Mouse (Mus musculus) myocyte (in vitro differentiated cells): ENCODE measurements around the gene Tsen2. TPM values are rescaled to one million over a fixed set of nuclear protein-coding genes. Genes with fewer than 3 reads are reported as not detected.

Source experiments
- H3K27me3 ChIP-seq: one replicate; pipeline ENCODE4 v1.6.1; 2011; ENCODE audit not compliant: control insufficient read depth, insufficient read depth, insufficient read length
- H3K36me3 ChIP-seq: one replicate; pipeline ENCODE4 v1.6.1; 2011; ENCODE audit not compliant: control insufficient read depth, insufficient read depth
- H3K4me2 ChIP-seq: one replicate; pipeline ENCODE4 v1.6.1; 2011; ENCODE audit warnings: low read depth, control low read depth
- H3K4me3 ChIP-seq: one replicate; pipeline ENCODE4 v1.5.1; 2011; ENCODE audit warnings: mild to moderate bottlenecking, control low read depth, moderate library complexity
- H3K79me2 ChIP-seq: one replicate; pipeline ENCODE4 v1.6.1; 2011; ENCODE audit not compliant: control insufficient read depth, insufficient read depth
- H3ac ChIP-seq: one replicate; pipeline ENCODE4 v1.6.1; 2011; ENCODE audit not compliant: control insufficient read depth, insufficient read length
- CEBPB ChIP-seq: IDR thresholded peaks from 2 replicates; pipeline ENCODE4 v1.6.1; 2011; ENCODE audit warnings: mild to moderate bottlenecking, moderate library complexity; ENCODE audit not compliant: poor library complexity, insufficient read depth, severe bottlenecking
- E2F4 ChIP-seq: IDR thresholded peaks from one replicate; pipeline ENCODE4 v1.6.1; 2011; ENCODE audit warnings: mild to moderate bottlenecking, control low read depth, moderate library complexity; ENCODE audit not compliant: insufficient read depth
- MAX ChIP-seq: IDR thresholded peaks from one replicate; pipeline ENCODE4 v1.6.1; 2011; ENCODE audit warnings: low read depth, mild to moderate bottlenecking, control low read depth
- MYOD1 ChIP-seq, 3 experiments: IDR thresholded peaks; one replicate each; pipeline ENCODE4 v1.6.1; 2011; ENCODE audit warnings: control low read depth in 2 of 3, low read depth in 2 of 3, mild to moderate bottlenecking in 2 of 3, moderate library complexity in 1 of 3; ENCODE audit not compliant: insufficient read length in 2 of 3, control insufficient read depth in 1 of 3
- MYOG ChIP-seq, 3 experiments: IDR thresholded peaks; one replicate each; pipeline ENCODE4 v1.6.1; 2011; ENCODE audit warnings: control low read depth in 2 of 3, low read depth in 2 of 3, mild to moderate bottlenecking in 2 of 3; ENCODE audit not compliant: insufficient read length in 2 of 3, control insufficient read depth in 1 of 3, insufficient read depth in 1 of 3
- POLR2A ChIP-seq: IDR thresholded peaks from one replicate; pipeline ENCODE4 v1.6.1; 2011; ENCODE audit warnings: low read depth, mild to moderate bottlenecking, control low read depth, moderate library complexity; ENCODE audit not compliant: insufficient read length
- POLR2AphosphoS2 ChIP-seq: IDR thresholded peaks from one replicate; pipeline ENCODE4 v1.6.1; 2011; ENCODE audit warnings: low read depth, control low read depth; ENCODE audit not compliant: insufficient read length
- REST ChIP-seq: IDR thresholded peaks from one replicate; pipeline ENCODE4 v1.6.1; 2011; ENCODE audit warnings: mild to moderate bottlenecking, control low read depth, moderate library complexity; ENCODE audit not compliant: insufficient read depth, insufficient read length
- SRF ChIP-seq: IDR thresholded peaks from one replicate; pipeline ENCODE4 v1.6.1; 2011; ENCODE audit warnings: low read depth; ENCODE audit not compliant: control insufficient read depth, insufficient read length
- TCF12 ChIP-seq: IDR thresholded peaks from one replicate; pipeline ENCODE4 v1.6.1; 2011; ENCODE audit warnings: mild to moderate bottlenecking, control low read depth; ENCODE audit not compliant: poor library complexity, insufficient read depth, severe bottlenecking
- TCF3 ChIP-seq: IDR thresholded peaks from one replicate; pipeline ENCODE4 v1.6.1; 2011; ENCODE audit warnings: low read depth, control low read depth; ENCODE audit not compliant: insufficient read length
- USF1 ChIP-seq: IDR thresholded peaks from one replicate; pipeline ENCODE4 v1.6.1; 2011; ENCODE audit warnings: low read depth, mild to moderate bottlenecking, control low read depth, moderate library complexity
- polyA plus RNA-seq: library from polyadenylated mRNA; unstranded; fragments of >200 nt; fragmentation: generic; extraction: Trizol; gene quantifications from one replicate; pipeline ENCODE4 v1.2.1, GENCODE M21; 2012; ENCODE audit warnings: missing spikeins

Gene Tsen2
- polyA plus RNA-seq, 1 experiment = 13.4 TPM

DNA sequence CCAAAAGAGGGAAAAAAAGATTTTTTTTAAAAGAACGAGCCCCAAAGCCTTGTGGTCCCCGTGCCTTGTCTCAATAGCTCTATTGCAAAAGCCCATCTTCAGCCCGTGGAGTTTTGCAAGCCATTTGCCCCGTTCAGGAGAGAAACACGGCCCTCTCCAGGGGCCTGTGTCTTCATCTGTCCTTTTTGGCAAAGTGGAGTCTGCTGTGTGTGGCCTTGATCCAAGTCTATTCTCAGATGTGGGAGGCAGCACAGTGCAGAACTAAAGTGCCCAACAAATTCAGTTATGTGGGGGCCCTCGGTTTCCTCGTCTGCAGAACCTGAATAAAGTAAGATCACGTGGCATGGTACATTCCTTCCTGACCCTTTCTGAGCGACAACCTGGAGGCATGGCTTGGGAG is 21.3 kb upstream of the Tsen2 start:
- TF ChIP-seq CEBPB (no peak), USF1 (no peak), MYOG (IDR thresholded peaks at IDR 0.05; ENCODE audit: control insufficient read depth in 1 of 3, insufficient read depth in 1 of 3, insufficient read length in 2 of 3, low read depth in 2 of 3) (no peak), MAX (no peak), POLR2A (no peak), REST (no peak), E2F4 (no peak), MYOD1 (IDR thresholded peaks at IDR 0.05; ENCODE audit: control insufficient read depth in 1 of 3, insufficient read length in 2 of 3, low read depth in 2 of 3) (no peak), POLR2AphosphoS2 (no peak), TCF12 (no peak), SRF (no peak), TCF3 (no peak)
- H3K27me3 ChIP-seq = no peaks in the 10 kb centered on the region
- H3K4me3 ChIP-seq = no peak overlapping the region
- no peaks in the 10 kb centered on the region for H3K79me2 ChIP-seq
- H3ac ChIP-seq = no peak overlapping the region
- no peaks in the 10 kb centered on the region for H3K36me3 ChIP-seq
- peak overlapping the region; percentile 2 for H3K4me2 ChIP-seq

DNA sequence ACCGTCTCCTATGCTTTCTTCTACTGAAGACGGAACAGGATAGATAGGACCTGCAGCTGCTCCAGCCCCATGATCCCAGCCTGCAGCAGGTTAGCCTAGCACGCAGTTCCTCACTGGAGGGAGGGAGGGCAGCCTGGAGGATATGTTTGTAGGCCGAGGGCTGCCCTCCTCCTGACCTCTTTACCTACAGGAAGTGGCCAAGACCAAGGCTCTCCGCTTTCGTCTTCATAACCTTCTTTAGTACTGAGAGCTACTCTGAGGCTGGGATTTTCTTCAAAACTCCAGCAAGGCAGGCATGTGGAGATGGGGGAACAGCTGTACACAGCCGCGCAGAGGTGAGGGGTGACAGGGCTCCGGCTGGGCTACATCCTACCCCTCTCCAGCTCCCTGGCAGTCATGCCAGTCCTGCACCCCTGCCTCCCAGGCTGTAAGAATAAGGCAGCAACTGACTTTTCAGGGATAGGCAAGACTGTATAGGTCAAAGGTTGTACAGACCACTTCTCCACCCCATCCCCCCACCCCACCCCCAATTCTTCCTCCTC is 19.9 kb upstream of the Tsen2 start:
- no peak for TF ChIP-seq E2F4
- no peak for TF ChIP-seq REST
- no peak for TF ChIP-seq USF1
- TF ChIP-seq TCF3 = no peak
- TF ChIP-seq SRF = no peak
- no peak for TF ChIP-seq POLR2A
- TF ChIP-seq MYOG (IDR thresholded peaks at IDR 0.05; ENCODE audit: control insufficient read depth in 1 of 3, insufficient read depth in 1 of 3, insufficient read length in 2 of 3, low read depth in 2 of 3) = no peak
- TF ChIP-seq CEBPB = no peak
- no peak for TF ChIP-seq TCF12
- no peak for TF ChIP-seq POLR2AphosphoS2
- no peak for TF ChIP-seq MYOD1 (IDR thresholded peaks at IDR 0.05; ENCODE audit: control insufficient read depth in 1 of 3, insufficient read length in 2 of 3, low read depth in 2 of 3)
- TF ChIP-seq MAX = no peak

DNA sequence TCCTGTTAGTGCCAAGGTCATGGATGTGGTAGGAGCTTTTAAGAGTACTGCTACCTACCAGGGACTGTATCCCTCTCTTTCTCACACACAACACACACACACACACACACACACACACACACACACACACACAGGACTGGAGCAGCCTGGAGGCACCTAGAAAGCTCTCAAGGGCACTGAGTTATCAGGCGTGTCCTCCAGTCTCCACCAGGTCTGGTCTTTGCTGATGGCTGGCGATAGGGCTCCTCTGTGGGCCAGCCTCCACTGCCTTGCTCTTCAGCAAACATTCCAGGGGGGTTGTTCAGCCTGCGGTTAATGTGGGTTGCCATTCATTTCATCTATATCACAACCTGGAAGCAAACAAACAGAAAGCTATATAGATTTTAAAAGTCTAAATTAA is 17.0 kb upstream of the Tsen2 start:
- Histone ChIP-seq H3K4me3 (no peak overlapping the region), H3K79me2 (no peaks in the 10 kb centered on the region), H3K27me3 (no peaks in the 10 kb centered on the region), H3K36me3 (no peaks in the 10 kb centered on the region), H3ac (no peak overlapping the region), H3K4me2 (peak overlapping the region; percentile 20)
- TF ChIP-seq CEBPB (no peak), E2F4 (no peak), MYOG (IDR thresholded peaks at IDR 0.05; ENCODE audit: control insufficient read depth in 1 of 3, insufficient read depth in 1 of 3, insufficient read length in 2 of 3, low read depth in 2 of 3) (no peak), POLR2A (no peak), MYOD1 (IDR thresholded peaks at IDR 0.05; ENCODE audit: control insufficient read depth in 1 of 3, insufficient read length in 2 of 3, low read depth in 2 of 3) (no peak), SRF (no peak), MAX (no peak), REST (no peak), TCF12 (no peak), USF1 (no peak), POLR2AphosphoS2 (no peak), TCF3 (no peak)

More for the DNA sequence above, 19.9 kb upstream of the Tsen2 start:
- Histone ChIP-seq H3ac (no peak overlapping the region), H3K4me3 (no peak overlapping the region), H3K79me2 (no peaks in the 10 kb centered on the region), H3K27me3 (no peaks in the 10 kb centered on the region), H3K4me2 (no peak overlapping the region), H3K36me3 (no peaks in the 10 kb centered on the region)

DNA sequence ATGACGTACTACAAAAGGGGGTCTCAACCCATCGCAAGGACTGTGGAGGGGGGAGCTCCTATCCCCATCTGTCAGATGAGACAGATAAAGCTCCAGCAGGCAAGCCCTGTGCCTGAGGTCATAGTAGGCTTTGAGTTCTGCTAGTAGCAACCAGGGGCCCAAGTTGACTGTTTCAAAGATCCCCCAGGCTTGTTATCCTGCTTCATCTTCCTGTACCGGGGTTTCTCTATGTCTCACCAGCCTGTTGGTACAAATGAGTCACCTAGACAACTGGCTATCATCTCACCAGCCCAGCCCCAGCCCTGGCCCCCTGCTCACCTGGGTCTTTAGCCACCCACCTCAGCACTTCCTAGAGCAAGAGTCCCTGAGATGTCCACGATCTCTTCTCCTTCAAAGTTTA is 16.1 kb upstream of the Tsen2 start:
- Histone ChIP-seq H3K79me2 (no peaks in the 10 kb centered on the region), H3ac (no peak overlapping the region), H3K4me2 (no peak overlapping the region), H3K36me3 (no peaks in the 10 kb centered on the region), H3K27me3 (no peaks in the 10 kb centered on the region), H3K4me3 (no peak overlapping the region)
- TF ChIP-seq USF1 = no peak
- TF ChIP-seq REST = no peak
- no peak for TF ChIP-seq POLR2AphosphoS2
- TF ChIP-seq MAX = no peak
- no peak for TF ChIP-seq TCF12
- no peak for TF ChIP-seq SRF
- no peak for TF ChIP-seq E2F4
- TF ChIP-seq MYOD1 (IDR thresholded peaks at IDR 0.05; ENCODE audit: control insufficient read depth in 1 of 3, insufficient read length in 2 of 3, low read depth in 2 of 3) = no peak
- no peak for TF ChIP-seq POLR2A
- no peak for TF ChIP-seq CEBPB
- no peak for TF ChIP-seq MYOG (IDR thresholded peaks at IDR 0.05; ENCODE audit: control insufficient read depth in 1 of 3, insufficient read depth in 1 of 3, insufficient read length in 2 of 3, low read depth in 2 of 3)
- no peak for TF ChIP-seq TCF3
